Mouse (Mus musculus): ENCODE results near the gene Gm28434. TPM values are rescaled to one million over a fixed set of nuclear protein-coding genes. Genes with fewer than 3 reads are reported as not detected.

Gm28434 gene
- polyA plus RNA-seq (2015; fragmentation: Nextera tagmentation; extraction: Ambion mirVana), result not detected in 2 replicates

DNA sequence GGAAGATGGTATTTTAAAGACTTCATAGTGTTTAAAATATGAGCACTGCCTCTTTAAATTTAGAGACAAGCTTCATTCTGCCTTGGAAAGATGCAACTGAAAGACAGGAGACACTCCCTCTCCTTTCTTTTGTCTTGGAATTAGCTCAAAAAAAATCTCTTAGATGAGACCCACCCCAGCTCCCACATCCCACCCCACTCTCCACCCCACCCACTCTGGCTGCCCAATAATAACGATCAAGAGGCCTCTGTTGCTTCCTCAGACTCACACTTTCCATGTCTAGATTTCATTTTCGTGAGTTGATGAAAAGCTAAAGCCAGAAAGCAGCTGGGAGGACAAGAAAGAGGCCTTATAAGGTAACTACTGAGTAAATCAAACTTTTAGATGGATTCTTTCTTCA is at the start of gene Gm28434, which contains the start of gene 2310003L06Rik:
Gene Gm28434, plus strand, starts transcription at position 317 of the 400 bp plus-strand sequence.
Gene 2310003L06Rik, plus strand, starts transcription at position 259 of the 400 bp plus-strand sequence.

DNA sequence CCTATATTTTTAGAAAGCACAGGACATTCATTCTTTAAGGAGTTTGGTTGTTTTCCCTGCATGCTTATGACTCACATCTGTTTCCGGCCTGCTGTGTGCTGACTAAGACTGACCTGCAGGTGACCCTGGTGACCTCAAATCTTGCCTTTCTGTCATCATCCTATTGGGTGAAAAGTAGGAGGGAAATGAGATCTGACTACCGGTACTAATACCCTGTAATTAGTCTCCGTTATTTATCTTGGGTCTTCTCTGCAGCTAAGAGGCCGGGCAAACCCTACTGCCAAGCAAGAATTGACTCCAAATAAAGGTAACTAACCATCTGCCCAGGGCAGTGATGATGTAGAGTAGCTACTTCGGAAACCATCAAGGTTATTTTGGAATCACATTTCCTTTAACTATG is 43.9 kb upstream of the Gm28434 start, which contains the start of gene Csn3:
Gene Csn3, plus strand, starts transcription at position 208 of the 400 bp plus-strand sequence.

DNA sequence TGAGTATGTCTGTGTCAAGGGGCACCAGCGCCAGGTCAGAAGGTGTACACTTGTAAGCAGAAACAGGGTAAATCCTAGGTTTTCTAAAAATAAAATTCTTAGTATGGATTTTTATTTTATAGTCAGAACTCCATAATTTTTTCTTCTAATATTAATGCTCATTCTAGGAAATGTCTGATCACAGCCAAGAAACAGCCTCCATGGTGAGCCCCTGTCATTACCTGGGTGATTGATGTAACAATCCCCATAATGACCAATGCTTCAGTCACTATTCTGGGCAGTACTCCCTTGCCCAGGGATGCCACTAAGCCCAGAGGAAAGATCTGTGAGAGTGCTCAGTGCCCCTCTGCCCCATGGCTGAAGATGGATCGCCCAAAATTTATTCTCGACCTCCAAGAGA is 9.8 kb downstream of the Gm28434 start, which contains the start of gene Cabs1:
Gene Cabs1, plus strand, starts transcription at position 301 of the 400 bp plus-strand sequence.

DNA sequence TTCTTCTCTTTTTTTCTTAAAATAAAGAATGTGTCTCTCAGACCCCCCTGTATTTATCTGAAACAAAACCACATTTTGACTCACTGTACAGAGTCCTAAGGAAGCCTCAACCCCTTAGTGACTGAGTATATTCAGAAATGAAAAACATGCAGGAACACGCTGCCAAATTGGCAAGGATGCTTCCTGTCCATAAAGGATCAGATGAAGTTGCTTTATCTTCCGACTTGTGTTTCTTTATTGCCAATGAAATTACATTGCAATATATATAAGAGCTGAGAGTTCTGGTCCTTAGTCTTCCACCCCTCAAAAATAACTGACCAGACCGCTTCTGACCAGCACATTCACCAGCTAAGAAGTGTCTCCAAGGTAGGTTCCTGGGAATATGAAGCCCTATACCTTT is 32.9 kb downstream of the Gm28434 start, which contains the start of gene Smr3a:
Gene Smr3a, plus strand, starts transcription at position 301 of the 400 bp plus-strand sequence.

Other genes starting within 250 kb of the Gm28434 start
- gene Csn1s2a, start 194.9 kb upstream of the Gm28434 start, polyA plus RNA-seq (2015; fragmentation: Nextera tagmentation; extraction: Ambion mirVana), result not detected in 2 replicates
- gene Csn1s2b, start 161.4 kb upstream of the Gm28434 start, polyA plus RNA-seq (2015; fragmentation: Nextera tagmentation; extraction: Ambion mirVana), result not detected in 2 replicates
- not detected in 2 replicates for gene Prr27, start 143.8 kb upstream of the Gm28434 start, polyA plus RNA-seq (2015; fragmentation: Nextera tagmentation; extraction: Ambion mirVana)
- gene Odam, start 84.5 kb upstream of the Gm28434 start, polyA plus RNA-seq (2015; fragmentation: Nextera tagmentation; extraction: Ambion mirVana), result not detected in 2 replicates
- gene Csn3, start 43.9 kb upstream of the Gm28434 start, polyA plus RNA-seq (2015; fragmentation: Nextera tagmentation; extraction: Ambion mirVana), result 0.19 TPM in 1 of 2 replicates, not detected in the other
- gene 2310003L06Rik, start 58 bp upstream of the Gm28434 start, polyA plus RNA-seq (2015; fragmentation: Nextera tagmentation; extraction: Ambion mirVana), result not detected in 2 replicates
- not detected in 2 replicates for gene Cabs1, start 9.9 kb downstream of the Gm28434 start, polyA plus RNA-seq (2015; fragmentation: Nextera tagmentation; extraction: Ambion mirVana)
- not detected in 2 replicates for gene Smr3a, start 33.0 kb downstream of the Gm28434 start, polyA plus RNA-seq (2015; fragmentation: Nextera tagmentation; extraction: Ambion mirVana)
- not detected in 2 replicates for gene Smr2, start 117.0 kb downstream of the Gm28434 start, polyA plus RNA-seq (2015; fragmentation: Nextera tagmentation; extraction: Ambion mirVana)
- gene Gm11116, start 142.0 kb downstream of the Gm28434 start, polyA plus RNA-seq (2015; fragmentation: Nextera tagmentation; extraction: Ambion mirVana), result not detected in 2 replicates
- gene Gm11115, start 184.6 kb downstream of the Gm28434 start, polyA plus RNA-seq (2015; fragmentation: Nextera tagmentation; extraction: Ambion mirVana), result not detected in 2 replicates

Data from skeletal muscle tissue, postnatal 0 days (tissue).